Mouse (Mus musculus): ENCODE results near the gene Usp10.
A peak's percentile ranks its signal among the peaks of the same experiment; 100 is the strongest.

The Usp10 gene

DNA sequence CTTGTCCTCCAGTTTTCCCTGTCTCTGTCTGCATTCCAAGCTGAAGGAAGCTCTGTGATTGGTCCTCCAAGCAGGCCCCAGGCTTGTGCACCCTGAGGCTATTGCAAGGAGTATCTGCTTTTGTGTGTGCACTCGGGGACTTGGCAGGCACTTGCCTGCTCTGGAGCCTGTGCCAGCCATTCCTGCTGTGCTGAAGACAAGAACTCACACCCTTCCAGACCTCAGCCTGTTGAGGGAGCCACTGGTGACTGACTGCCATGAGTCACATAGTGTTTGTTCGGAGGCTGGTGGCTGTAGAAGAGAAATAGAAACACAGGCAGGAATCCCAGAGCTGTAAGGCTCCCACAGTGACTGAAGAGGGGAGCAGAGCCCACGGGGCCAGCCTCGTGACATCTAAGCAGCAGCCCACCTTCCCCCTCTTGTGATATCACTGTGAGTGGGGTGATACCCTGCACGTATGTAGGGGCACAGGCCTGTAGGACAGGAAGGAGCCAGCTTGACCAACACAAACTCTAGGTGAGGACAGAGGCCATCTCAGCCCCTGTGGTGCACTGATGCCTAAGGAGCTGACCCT is 50.5 kb downstream of the Usp10 start:
- DNase-seq (ENCODE audit: low spot score): no peak

- no peak for DNase-seq (ENCODE audit: low spot score)
Observed at GRCm38 (mm10) chr8:119964859-119965258, 54.7 kb downstream of the Usp10 start.

GRCm38 (mm10) chr8:119967435-119967834 is 57.3 kb downstream of the Usp10 start:
- DNase-seq (ENCODE audit: low spot score): no peak

- no peak for DNase-seq (ENCODE audit: low spot score)
Observed at GRCm38 (mm10) chr8:119970169-119970568, 60.0 kb downstream of the Usp10 start.

DNA sequence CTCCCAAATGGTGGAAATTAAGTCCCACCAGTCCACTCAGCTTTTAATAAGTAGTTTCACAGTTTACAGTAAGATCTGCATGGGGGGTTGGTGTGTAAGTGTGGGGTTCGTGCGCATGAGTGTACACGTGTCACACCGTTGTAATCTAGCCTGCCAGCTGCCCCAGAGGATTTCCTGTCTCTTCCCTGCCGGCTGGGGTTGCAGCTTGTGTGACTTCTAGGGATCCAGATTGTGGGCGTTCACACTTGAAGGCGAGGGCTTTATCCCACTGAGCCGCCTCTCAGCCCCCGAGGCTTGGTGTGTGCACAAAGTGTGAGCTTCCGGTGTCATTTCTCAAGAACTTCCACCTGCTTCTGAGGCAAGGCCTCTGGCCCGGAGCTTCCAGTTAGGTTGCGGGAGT is 62.4 kb downstream of the Usp10 start:
- DNase-seq (ENCODE audit: low spot score): peak; percentile 8

DNA sequence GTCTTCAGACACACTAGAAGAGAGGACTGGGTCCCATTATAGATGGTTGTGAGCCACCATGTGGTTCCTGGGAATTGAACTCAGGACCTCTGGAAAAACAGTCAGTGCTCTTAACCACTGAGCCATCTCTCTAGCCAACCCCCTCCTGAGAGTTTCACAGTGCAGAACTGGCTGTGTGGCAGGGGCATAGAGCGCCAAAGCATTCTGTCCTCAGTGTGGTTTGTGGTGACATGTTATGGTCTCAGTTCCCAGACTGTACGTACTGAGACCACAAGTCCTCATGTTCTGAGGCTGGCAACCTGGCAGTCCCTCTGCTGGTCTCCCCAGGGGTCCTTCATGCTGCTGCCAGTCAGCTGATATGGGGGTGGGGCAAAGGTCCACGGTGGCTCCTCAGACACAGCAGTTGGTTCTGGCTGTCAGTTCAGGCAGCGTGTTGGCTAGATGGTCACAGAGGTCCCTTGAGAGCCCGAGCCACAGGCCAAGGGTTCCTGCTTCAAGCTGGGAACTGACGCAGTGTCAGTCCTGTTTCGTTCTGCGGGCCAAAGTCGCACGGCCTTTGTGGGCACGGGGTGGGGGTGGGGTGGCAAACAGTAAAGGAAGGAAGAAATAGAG is 68.7 kb downstream of the Usp10 start:
- no peak for DNase-seq (ENCODE audit: low spot score)

DNA sequence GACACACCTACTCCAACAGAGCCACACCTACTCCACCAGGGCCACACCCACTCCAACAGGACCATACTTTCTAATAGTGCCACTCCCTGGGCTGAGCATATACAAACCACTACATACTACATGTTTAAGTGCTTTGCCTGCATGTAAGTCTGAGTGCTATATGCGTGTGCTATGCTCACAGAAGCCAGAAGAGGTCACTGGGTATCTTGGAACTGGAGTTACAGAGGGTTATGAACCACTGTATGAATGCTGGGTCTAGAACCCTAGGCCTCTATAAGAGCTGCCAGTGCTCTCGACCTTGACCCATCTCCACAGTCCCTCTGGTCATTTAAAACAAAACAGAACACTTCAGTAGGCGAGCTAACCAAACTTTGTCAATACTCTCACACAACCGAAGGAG is 71.1 kb downstream of the Usp10 start:
- no peak for DNase-seq (ENCODE audit: low spot score)

GRCm38 (mm10) chr8:119984085-119984484 is 73.9 kb downstream of the Usp10 start:
- DNase-seq (ENCODE audit: low spot score): no peak

GRCm38 (mm10) chr8:119986174-119986573 is 76.0 kb downstream of the Usp10 start:
- DNase-seq (ENCODE audit: low spot score): no peak

DNA sequence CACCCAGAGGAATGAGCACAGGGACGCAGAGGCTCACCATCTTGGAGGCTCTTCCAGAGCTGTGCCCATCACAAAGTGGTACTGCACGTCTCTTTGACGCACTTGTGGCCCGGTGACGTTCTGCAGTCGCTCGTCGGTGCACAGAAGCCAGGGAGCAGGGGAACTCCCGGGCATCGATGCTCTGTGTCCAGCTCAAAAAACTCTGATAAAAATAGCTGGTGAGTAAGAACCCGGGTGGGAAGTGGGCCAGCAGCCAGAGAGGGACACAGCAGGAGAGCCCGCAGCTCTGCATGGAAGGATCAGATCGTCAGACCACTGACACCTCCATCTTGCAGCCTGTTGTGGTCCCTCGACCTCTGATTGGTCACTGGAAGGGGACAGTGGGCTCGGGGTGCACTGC is 77.9 kb downstream of the Usp10 start:
- DNase-seq (ENCODE audit: low spot score): no peak

- peak; percentile 80 for DNase-seq (ENCODE audit: low spot score)
Observed at GRCm38 (mm10) chr8:119992249-119992648, 82.1 kb downstream of the Usp10 start, which contains the start of gene Crispld2. Gene Crispld2, plus strand, starts transcription at chr8:119992438.

GRCm38 (mm10) chr8:119994114-119994513 is 84.0 kb downstream of the Usp10 start:
- DNase-seq (ENCODE audit: low spot score): no peak

DNA sequence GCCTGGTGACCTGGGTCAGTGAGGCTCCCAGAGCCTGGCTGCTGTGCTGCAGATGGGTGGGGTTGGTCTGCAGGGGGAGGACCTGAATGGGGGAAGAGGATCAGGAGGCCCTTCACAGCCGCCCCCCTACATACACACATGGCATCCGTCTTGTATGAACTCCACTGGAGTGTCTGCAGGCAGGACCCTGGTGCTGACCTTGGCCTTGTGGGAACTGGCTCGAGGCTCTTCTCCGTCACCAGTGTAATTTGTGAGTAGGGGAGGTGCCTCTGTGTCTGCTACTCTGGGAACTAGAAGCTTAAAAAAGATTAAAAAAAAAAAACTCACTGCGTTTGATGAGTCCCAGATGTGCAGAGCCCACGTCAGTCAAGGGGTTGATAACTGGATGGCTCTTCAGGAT is 84.4 kb downstream of the Usp10 start:
- peak; percentile 30 for DNase-seq (ENCODE audit: low spot score)

- DNase-seq (ENCODE audit: low spot score): no peak
Observed at GRCm38 (mm10) chr8:119997266-119997665, 87.1 kb downstream of the Usp10 start.

DNA sequence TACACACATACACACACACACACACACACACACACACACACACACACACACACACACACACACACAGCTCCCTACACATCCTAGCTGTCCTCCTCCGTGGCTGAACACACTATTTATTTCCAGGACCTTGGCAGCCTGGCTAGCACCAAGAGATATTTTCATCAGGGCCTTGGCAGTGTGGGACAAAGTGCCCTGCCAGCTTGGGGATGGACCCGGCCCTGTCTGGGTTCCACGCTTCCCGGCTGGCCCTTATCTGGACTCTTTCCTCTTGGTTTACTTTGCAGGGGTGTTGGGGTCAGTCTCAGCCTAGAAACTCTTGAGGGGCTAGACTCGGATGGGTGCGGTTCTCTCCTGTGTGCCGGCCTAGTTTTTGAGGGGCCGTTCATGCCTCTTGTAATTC is 90.3 kb downstream of the Usp10 start:
- no peak for DNase-seq (ENCODE audit: low spot score)

GRCm38 (mm10) chr8:120001712-120002111 is 91.6 kb downstream of the Usp10 start:
- no peak for DNase-seq (ENCODE audit: low spot score)

- DNase-seq (ENCODE audit: low spot score): no peak
Observed at GRCm38 (mm10) chr8:120002348-120002747, 92.2 kb downstream of the Usp10 start.

DNA sequence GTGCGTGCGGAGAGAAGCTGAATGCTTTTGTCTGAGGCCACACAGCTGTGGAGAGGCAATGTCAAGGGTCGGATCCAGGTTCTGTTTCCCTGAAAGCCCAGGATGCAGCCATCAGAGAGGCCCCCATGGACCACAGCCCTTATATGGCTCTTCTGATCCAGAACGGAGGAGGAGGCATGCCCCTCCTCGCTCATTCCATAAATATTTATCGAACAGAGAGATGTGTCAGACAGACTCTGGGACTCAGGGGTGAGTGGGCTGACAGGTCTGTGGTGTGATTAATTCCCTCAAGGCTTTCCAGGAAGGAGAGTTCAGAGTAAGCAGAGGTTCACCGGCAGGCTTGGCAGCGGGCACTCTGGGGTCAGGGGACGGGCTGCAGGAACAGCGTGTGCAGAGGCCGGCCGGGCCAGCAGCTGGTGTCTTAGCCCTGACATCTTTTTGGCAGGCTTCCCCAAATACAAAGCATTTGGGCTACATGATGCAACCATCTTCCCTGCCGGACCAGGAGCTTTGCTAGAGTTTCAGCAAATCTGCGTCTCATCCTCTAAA is 94.1 kb downstream of the Usp10 start:
- peak; percentile 75 for DNase-seq (ENCODE audit: low spot score)

DNA sequence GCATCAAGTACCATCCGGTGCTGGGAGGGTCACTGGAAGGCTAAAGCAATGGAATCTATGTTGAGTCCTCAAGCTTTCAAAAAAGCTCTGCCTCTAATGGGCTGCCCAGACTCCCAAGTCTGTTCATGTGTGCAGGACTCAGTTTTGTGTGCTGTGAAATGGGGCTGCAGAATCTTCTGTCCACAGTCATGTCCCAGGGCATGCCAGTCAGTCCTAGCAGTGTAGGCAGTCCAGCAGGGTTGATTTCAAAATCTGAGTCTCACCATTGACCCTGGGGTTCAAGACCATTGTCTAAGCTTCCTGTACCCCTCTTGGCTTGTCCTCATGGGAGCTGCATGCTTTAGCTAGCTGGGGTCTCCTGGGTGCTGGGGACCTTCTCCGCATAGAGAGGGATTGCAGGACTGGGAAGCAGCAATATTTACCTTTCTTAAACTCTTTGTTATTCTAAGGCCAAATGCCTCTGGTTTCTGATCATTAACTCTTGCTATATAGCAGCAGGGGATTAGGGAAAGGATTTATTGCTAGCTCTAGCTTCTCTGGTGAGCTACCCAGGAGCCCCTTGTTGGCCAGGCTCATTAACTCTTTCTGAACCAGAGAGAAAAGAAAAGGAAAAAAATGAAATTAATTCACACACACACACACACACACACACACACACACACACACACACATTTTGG is 94.7 kb downstream of the Usp10 start:
- DNase-seq (ENCODE audit: low spot score): peak; percentile 56

GRCm38 (mm10) chr8:120006645-120007160 is 96.5 kb downstream of the Usp10 start:
- no peak for DNase-seq (ENCODE audit: low spot score)
